Comparison of ENCODE assay signal across 21 mouse cellular contexts in the genomic region with DNA sequence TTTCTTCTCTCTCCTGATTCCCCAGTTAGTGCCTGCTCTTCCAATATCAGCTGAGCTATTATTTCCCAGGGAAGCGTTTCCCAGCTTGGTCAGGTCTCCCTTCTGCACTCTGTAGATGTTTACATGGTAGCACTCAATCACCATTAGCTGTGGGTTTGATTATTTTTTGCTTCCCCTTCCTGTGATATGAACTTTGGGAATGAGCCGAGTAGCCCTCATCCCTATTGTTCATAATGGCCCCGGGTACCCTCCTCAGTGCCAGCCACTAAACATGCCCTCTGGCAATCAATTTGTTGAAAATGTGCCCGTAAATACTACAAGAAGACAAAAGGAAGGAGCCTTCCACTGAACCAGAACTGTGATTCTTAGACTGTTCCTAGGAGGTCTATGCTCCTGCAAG.
"Had no signal": no experiment of that assay in that cellular context is flagged by ENCODE, and none has a peak within 500 bp of the region (broad histone marks: within the 10 kb centered on the region; RNA-seq: fewer than 3 reads in every experiment).

No protein-coding gene starts in this region.

- ATAC-seq: forebrain, postnatal 0 days; hindbrain, postnatal 0 days; intestine, embryonic 16.5 days had no signal

- H3K4me2 ChIP-seq: heart, embryonic 12.5 days; hindbrain, embryonic 13.5 days; hindbrain, embryonic 15.5 days; kidney, embryonic 15.5 days; limb, embryonic 13.5 days had no signal

- H3K4me3 ChIP-seq: heart, adult 2 months; heart, embryonic 12.5 days; hindbrain, embryonic 13.5 days; hindbrain, embryonic 15.5 days; kidney, embryonic 15.5 days; limb, embryonic 13.5 days had no signal

- H3K27ac ChIP-seq: heart, adult 2 months; hindbrain, embryonic 13.5 days; hindbrain, embryonic 15.5 days; hindbrain, postnatal 0 days; kidney, embryonic 15.5 days; kidney, postnatal 0 days; limb, embryonic 13.5 days had no signal

- DNase-seq: forebrain, postnatal 0 days; gastrocnemius, postnatal 14 days; gastrocnemius, postnatal 36 days; heart, adult 11 months; heart, adult 2 months; heart, postnatal 14 days; heart, postnatal 36 days; kidney, adult 11 months; kidney, adult 9 months; kidney, postnatal 36 days; layer of hippocampus, adult 9-11 months; layer of hippocampus, postnatal 36 days; left cerebral cortex, postnatal 4 days had no signal

- H3K36me3 ChIP-seq: heart, embryonic 12.5 days; hindbrain, embryonic 13.5 days; hindbrain, embryonic 15.5 days; kidney, embryonic 15.5 days; limb, embryonic 13.5 days had no signal

- H3K4me1 ChIP-seq: kidney, embryonic 15.5 days; limb, embryonic 13.5 days had no signal

- H3K9ac ChIP-seq: forebrain, postnatal 0 days; heart, embryonic 12.5 days; hindbrain, embryonic 13.5 days; hindbrain, embryonic 15.5 days; kidney, embryonic 15.5 days; limb, embryonic 13.5 days had no signal

- H3K27me3 ChIP-seq: heart, embryonic 12.5 days; hindbrain, embryonic 13.5 days; hindbrain, embryonic 15.5 days; kidney, embryonic 15.5 days; limb, embryonic 13.5 days had no signal

- H3K9me3 ChIP-seq: hindbrain, embryonic 13.5 days; hindbrain, embryonic 15.5 days; kidney, embryonic 15.5 days; limb, embryonic 13.5 days had no signal
